Mouse (Mus musculus): ENCODE data around the gene D1Ertd622e.

DNA sequence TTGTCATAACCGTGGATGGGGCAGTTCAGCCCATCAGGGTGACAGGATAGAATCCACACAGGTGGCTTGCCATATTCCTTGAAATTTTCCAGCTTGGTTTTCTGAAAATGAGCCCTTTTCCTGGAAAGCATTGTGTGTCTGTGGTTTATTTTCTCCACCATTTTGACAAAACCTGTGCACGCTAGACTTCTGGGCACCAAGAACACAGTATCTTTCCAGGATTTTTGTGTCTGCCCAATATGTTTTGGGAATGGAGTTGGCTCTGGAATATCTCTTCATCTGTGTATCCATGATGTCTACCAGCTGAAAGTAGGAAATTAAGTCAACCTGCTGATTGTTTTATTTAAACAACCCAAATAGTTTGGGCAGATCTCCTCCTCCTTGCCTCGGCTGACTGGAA lies 99.0 kb downstream of the D1Ertd622e start:
- TF ChIP-seq E2F4 (IDR thresholded peaks at IDR 0.05; ENCODE audit: insufficient read depth) (no peak), POLR2A (IDR thresholded peaks at IDR 0.05; ENCODE audit: insufficient read length, low read depth) (no peak)
